Mouse (Mus musculus) G1E (cell line): ENCODE measurements around the gene Ccdc113.

Experiments used
- CTCF ChIP-seq: IDR thresholded peaks from 2 replicates; pipeline ENCODE4 v1.5.1; 2012; ENCODE audit warnings: low read depth, low read length, inconsistent platforms, mixed read lengths
- GATA1 ChIP-seq: IDR thresholded peaks from 2 replicates; pipeline ENCODE4 v1.6.1; 2012; ENCODE audit warnings: borderline replicate concordance, low read length, inconsistent platforms, mixed read lengths
- GATA2 ChIP-seq: IDR thresholded peaks from 2 replicates; pipeline ENCODE4 v1.6.1; 2012; ENCODE audit warnings: low read depth, low read length, inconsistent platforms, borderline replicate concordance
- TAL1 ChIP-seq: conservative IDR thresholded peaks from 2 replicates; pipeline ENCODE4 v1.6.1; 2012; ENCODE audit warnings: low read depth, low read length, inconsistent platforms, mixed read lengths

DNA sequence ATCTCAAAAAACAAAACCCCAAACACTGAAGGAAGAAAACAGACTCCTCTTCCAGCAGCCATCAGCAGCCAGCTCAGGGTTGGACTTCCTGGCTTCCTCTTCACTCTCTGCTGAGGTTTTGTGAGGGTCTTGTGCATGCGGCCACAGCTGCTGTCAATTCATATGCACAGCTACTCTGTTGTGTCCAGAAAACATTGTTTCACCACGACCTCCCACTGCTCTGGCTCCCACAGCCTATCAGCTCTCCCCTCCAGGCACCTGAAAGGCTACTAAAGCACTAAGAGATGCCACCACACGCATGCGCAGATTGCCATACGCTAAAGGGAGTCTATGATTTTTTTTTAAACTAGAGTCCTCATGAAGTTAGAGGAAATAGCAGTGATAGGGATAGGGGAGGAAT, 29.1 kb upstream of the Ccdc113 start:
- TF ChIP-seq CTCF = no peak
- TF ChIP-seq GATA1 = no peak
- TF ChIP-seq TAL1 = no peak
- no peak for TF ChIP-seq GATA2
